Mouse (Mus musculus) forebrain, embryonic 11.5 days (tissue): Measurements from ENCODE around the gene Grin3b. TPM values are rescaled to one million over a fixed set of nuclear protein-coding genes. Genes with fewer than 3 reads are reported as not detected.

Experiments used
- ATAC-seq: fragments of 200-750 bp; cut with Nextera tagmentation; replicated peaks from 2 replicates; pipeline ENCODE4 v1.8.0; 2017; ENCODE audit warnings: moderate TSS enrichment; ENCODE audit not compliant: low FRiP score
- DNase-seq: peaks from one replicate; pipeline ENCODE4 v3.0.0-alpha.2; 2017; ENCODE audit warnings: low spot score
- H3K27ac ChIP-seq: fragments of 300-500 bp; sonication (generic); 2 replicates; pipeline ENCODE4 v1.5.1; 2014; ENCODE audit warnings: low read depth, low read length
- H3K27me3 ChIP-seq: fragments of 300-500 bp; sonication (generic); 2 replicates; pipeline ENCODE4 v1.6.1; 2014; ENCODE audit warnings: mild to moderate bottlenecking, low read length, mixed read lengths; ENCODE audit not compliant: control insufficient read depth, insufficient read depth
- H3K36me3 ChIP-seq: fragments of 300-500 bp; sonication (generic); 2 replicates; pipeline ENCODE4 v1.6.1; 2014; ENCODE audit warnings: mild to moderate bottlenecking, low read length, moderate library complexity, mixed read lengths; ENCODE audit not compliant: control insufficient read depth, insufficient read depth
- H3K4me1 ChIP-seq: fragments of 300-500 bp; sonication (generic); replicated peaks from 2 replicates; pipeline ENCODE4 v1.6.1; 2014; ENCODE audit warnings: low read length, mixed read lengths; ENCODE audit not compliant: control insufficient read depth, insufficient read depth
- H3K4me2 ChIP-seq: fragments of 300-500 bp; sonication (generic); 2 replicates; pipeline ENCODE4 v1.6.1; 2014; ENCODE audit warnings: low read depth, mild to moderate bottlenecking, low read length, moderate library complexity, mixed read lengths; ENCODE audit not compliant: severe bottlenecking
- H3K4me3 ChIP-seq: fragments of 300-500 bp; sonication (generic); 2 replicates; pipeline ENCODE4 v1.5.1; 2014; ENCODE audit warnings: low read depth, low read length
- H3K9ac ChIP-seq: fragments of 300-500 bp; sonication (generic); 2 replicates; pipeline ENCODE4 v1.6.1; 2014; ENCODE audit warnings: low read length
- H3K9me3 ChIP-seq: fragments of 300-500 bp; sonication (generic); 2 replicates; pipeline ENCODE4 v1.6.1; 2016; ENCODE audit warnings: low read length, mixed read lengths; ENCODE audit not compliant: control insufficient read depth
- WGBS: fragments of 180-500 bp; shearing (Covaris S2); extraction: QIAGEN DNeasy Blood & Tissue Kit; methylation state at CpG from one replicate; pipeline ENCODE4 v1.1.7; 2014; 5-methylcytosine and 5-hydroxymethylcytosine counted together
- polyA plus RNA-seq: library from polyadenylated mRNA; unstranded; fragments of >200 nt; fragmentation: Nextera tagmentation; extraction: Ambion mirVana; gene quantifications from 2 replicates; pipeline ENCODE4 v1.2.1, GENCODE M21; 2014

The Grin3b gene
- polyA plus RNA-seq, 1 experiment from 2014 or later = 0.29 TPM

DNA sequence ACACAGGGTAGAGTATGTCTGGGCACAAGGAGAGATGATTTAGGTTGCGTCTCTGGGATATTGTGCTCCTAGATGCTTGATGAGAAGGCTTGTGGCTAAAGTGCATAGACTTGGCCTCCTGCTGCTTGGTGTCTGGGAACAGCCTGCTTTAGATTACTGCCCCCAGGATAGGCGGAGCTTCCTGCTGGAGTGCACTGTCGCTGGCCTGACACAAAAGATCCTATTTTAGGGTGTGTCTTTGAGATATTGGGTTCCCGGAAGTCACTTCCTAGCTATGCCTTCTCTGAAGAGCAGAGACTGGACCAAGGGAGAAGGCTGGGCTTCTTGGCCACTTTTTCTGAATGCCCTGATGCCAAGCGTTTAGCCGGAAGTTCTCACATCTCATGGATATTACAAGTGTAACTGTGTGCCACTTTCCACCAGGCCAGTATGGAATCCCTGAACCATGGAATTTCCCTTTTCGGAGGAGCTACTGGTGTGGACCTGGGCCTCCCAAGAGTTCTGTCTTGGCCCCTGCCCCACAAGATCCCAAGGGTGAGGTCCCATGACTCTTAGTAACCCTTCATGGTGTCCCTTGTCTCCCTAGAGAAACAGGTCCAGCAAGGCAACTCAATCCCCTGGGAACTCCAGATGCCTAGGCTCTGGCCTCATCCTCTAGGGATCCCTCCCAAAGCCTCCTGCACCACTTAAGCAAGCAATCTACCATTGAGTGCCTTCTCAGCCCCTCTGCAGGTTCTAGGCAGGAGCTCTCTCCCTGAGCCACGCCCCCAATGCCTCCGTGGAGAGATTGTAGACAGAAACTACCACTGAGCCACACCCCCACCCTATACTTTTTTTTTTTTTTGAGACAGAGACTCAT, 33.1 kb downstream of the Grin3b start:
- Histone ChIP-seq H3K4me1 (no peaks in the 10 kb centered on the region), H3K27ac (no peak overlapping the region), H3K4me3 (no peak overlapping the region), H3K36me3 (no peaks in the 10 kb centered on the region), H3K9ac (no peak overlapping the region), H3K27me3 (peaks cover 12% of the 10 kb centered on the region), H3K9me3 (no peaks in the 10 kb centered on the region), H3K4me2 (no peak overlapping the region)
- ATAC-seq (no peak), DNase-seq (no peak)
- WGBS = 59% methylated on average over 9 of the region's 9 CpGs

DNA sequence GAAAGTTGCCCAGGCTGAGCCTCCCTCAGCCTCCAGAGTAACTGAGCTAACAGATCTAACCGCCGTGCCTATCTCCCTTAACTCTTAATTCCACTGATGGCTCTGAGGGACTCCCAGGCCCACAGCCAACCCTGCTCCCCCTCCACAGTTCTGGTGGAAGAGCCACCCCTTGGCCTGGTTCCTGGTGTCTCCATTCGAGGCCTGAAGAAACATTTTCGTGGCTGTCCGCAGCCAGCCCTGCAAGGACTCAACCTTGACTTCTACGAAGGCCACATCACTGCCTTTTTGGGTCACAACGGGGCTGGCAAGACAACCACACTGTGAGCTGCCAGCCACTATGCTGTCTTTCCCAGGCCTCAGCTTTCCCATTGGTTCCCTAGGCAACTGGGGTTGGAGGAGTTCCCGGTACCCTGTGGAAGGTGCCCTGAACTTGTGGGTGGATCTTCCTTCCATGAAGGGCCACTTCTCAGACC, 33.8 kb downstream of the Grin3b start:
- Histone ChIP-seq H3K27me3 (peaks cover 12% of the 10 kb centered on the region; the same call in 1 of the 2 replicates), H3K27ac (no peak overlapping the region), H3K36me3 (no peaks in the 10 kb centered on the region), H3K4me2 (no peak overlapping the region), H3K4me1 (no peaks in the 10 kb centered on the region), H3K9ac (no peak overlapping the region), H3K9me3 (no peaks in the 10 kb centered on the region), H3K4me3 (no peak overlapping the region)
- DNase-seq = no peak
- no peak for ATAC-seq
- WGBS = 92% methylated on average over 8 of the region's 8 CpGs

DNA sequence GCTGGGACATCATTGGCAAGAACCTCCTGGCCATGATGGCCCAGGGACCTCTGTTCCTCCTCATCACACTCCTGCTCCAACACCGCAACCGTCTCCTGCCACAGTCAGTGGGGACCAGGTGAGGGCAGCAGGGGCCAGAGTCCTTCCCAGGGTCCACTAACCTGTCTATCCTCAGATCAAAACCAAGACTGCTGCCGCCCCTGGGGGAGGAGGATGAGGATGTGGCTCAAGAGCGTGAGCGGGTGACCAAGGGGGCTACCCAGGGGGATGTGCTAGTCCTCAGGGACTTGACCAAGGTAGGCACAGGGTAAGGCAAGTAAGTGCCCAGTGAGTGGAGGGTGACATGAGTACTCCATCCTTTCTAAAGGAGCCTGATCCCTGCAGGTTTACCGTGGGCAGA, 41.2 kb downstream of the Grin3b start:
- ATAC-seq = no peak
- Histone ChIP-seq H3K4me3 (no peak overlapping the region), H3K4me1 (no peaks in the 10 kb centered on the region), H3K4me2 (no peak overlapping the region), H3K9me3 (peaks cover 8% of the 10 kb centered on the region; the same call in 1 of the 2 replicates), H3K9ac (no peak overlapping the region), H3K27me3 (peaks cover 31% of the 10 kb centered on the region), H3K27ac (no peak overlapping the region), H3K36me3 (no peaks in the 10 kb centered on the region)
- WGBS = 85% methylated on average over 6 of the region's 6 CpGs
- no peak for DNase-seq

DNA sequence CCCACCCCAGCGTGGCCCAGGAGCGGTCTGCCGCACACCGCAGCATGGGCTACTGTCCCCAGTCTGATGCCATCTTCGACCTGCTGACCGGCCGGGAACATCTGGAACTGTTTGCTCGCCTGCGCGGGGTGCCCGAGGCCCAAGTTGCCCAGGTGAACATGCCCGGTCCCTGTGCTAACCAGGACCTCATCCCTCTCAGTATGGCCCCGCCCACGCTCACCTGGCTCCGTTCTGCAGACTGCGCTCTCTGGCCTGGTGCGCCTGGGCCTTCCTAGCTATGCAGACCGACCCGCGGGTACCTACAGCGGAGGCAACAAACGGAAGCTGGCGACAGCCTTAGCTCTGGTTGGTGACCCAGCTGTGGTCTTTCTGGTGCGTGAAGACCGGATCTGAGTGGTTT, 43.1 kb downstream of the Grin3b start:
- Histone ChIP-seq H3K4me1 (no peaks in the 10 kb centered on the region), H3K4me3 (no peak overlapping the region), H3K4me2 (no peak overlapping the region), H3K9me3 (peaks cover 8% of the 10 kb centered on the region; the same call in 1 of the 2 replicates), H3K27ac (no peak overlapping the region), H3K27me3 (peaks cover 31% of the 10 kb centered on the region), H3K9ac (no peak overlapping the region), H3K36me3 (no peaks in the 10 kb centered on the region)
- DNase-seq (no peak), ATAC-seq (no peak)
- 25% methylated on average over 25 of the region's 25 CpGs for WGBS

DNA sequence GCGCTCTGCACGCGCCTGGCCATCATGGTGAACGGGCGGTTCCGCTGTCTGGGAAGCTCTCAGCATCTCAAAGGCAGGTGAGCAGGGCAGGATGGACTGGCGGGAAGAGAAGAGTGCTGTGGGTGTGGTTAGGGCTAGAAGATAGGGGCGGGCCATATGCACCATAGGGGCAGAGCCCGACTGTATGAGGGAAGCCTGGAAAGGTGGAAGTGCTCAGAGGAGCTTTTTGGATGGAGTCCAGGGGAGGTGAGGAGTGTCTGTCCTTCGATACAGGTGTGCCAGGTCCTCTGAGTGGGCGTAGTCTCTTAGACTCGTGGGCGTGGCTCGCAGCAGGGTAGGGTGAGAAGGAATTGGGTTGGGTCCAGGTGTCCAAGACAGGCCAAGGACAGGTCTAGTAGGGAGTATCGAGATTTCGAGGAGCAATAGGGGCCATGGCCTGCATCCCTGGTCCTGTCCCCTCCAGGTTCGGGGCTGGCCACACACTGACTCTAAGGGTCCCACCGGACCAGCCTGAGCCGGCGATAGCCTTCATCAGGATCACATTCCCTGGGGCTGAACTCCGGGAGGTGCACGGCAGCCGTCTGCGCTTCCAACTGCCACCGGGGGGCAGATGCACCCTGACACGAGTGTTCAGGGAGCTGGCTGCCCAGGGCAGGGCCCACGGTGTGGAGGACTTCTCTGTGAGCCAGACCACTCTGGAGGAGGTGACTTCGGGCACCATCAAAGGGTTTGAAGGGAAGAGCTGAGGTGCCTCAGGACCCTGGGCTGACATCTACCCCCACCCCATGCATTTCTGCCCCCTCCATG, 44.2 kb downstream of the Grin3b start:
- Histone ChIP-seq H3K36me3 (no peaks in the 10 kb centered on the region), H3K4me2 (no peak overlapping the region), H3K9ac (no peak overlapping the region), H3K4me1 (peaks cover 2% of the 10 kb centered on the region; the same call in 1 of the 2 replicates), H3K9me3 (peaks cover 8% of the 10 kb centered on the region; the same call in 1 of the 2 replicates), H3K27me3 (peaks cover 33% of the 10 kb centered on the region), H3K27ac (no peak overlapping the region), H3K4me3 (no peak overlapping the region)
- WGBS = 24% methylated on average over 28 of the region's 28 CpGs
- DNase-seq = no peak
- no peak for ATAC-seq

DNA sequence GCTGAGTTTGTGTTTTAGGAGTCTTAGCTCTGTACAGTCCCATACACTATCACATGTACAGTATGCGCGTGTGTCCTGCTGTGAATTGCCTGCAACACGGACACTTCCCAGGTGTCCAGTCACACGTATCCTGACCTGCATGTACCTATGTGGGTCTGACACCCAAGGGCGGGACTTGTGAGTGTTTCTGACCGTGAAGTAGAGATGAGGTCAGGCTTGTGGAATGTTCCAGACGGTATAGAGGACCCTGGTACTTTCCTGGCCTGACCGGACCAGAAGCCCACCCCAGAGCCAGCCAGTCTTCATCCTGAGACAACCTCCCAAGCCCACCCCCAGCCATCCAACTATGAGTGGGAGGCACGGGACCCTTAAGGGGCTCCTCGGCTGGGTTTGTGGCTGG, 45.1 kb downstream of the Grin3b start:
- Histone ChIP-seq H3K9me3 (peaks cover 6% of the 10 kb centered on the region; the same call in 1 of the 2 replicates), H3K27ac (no peak overlapping the region), H3K4me3 (no peak overlapping the region), H3K36me3 (no peaks in the 10 kb centered on the region), H3K4me2 (no peak overlapping the region), H3K9ac (no peak overlapping the region), H3K4me1 (peaks cover 5% of the 10 kb centered on the region; the same call in 1 of the 2 replicates), H3K27me3 (peaks cover 33% of the 10 kb centered on the region)
- 83% methylated on average over 10 of the region's 10 CpGs for WGBS
- DNase-seq = no peak
- no peak for ATAC-seq

DNA sequence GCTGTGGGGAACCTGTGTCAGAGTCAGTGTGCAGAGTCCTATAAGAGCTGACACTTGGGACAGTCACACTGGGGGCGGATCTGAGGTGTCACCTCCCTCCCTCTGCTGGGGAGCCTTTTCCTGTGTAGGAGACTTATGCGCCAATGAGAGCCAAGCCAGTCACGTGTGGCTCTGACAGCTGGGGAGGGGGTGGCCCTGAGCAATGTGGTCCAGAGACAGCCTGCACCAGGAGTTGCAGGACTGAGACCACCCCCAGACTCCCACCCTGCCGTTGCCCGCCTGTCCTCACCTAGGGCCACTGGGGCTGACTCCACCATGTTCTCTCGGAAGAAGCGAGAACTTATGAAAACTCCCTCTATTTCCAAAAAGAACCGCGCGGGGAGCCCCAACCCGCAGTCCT, 46.0 kb downstream of the Grin3b start, which contains the start of gene Arhgap45:
Gene Arhgap45, plus strand, starts transcription at position 143 of the 400 bp plus-strand sequence.
- ATAC-seq = no peak
- H3K36me3 ChIP-seq = no peaks in the 10 kb centered on the region
- no peak for DNase-seq
- H3K27ac ChIP-seq = no peak within 1 kb of the TSS
- 73% methylated on average over 11 of the region's 11 CpGs for WGBS
- peaks cover 33% of the 10 kb centered on the region for H3K27me3 ChIP-seq
- H3K4me1 ChIP-seq = peaks cover 5% of the 10 kb centered on the region; the same call in 1 of the 2 replicates
- H3K4me3 ChIP-seq = no peak within 1 kb of the TSS
- no peak within 1 kb of the TSS for H3K9ac ChIP-seq
- H3K4me2 ChIP-seq = no peak within 1 kb of the TSS
- H3K9me3 ChIP-seq = no peaks in the 10 kb centered on the region

DNA sequence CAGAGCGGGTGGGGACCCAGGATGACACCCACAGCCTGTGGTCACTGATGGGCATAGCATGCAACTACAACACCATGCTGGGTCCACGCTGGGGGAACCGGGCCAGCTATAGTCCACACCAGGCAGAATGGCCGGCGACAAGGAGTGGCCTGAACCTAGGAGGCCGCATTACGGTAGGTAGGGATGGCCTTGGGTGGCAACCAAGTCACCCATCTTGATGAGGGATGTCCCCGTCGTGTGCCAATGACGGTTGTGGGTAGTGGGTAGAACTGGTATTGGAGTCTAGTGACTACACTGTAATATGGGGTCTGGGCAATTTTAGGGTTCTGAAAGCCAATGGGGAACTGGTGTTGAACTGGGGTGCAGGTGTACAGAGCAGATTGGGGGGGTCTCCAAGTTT, 46.4 kb downstream of the Grin3b start:
- ATAC-seq (no peak), DNase-seq (no peak)
- H3K36me3 ChIP-seq = no peaks in the 10 kb centered on the region
- 88% methylated on average over 10 of the region's 10 CpGs for WGBS
- H3K4me3 ChIP-seq = no peak overlapping the region
- H3K27me3 ChIP-seq = peaks cover 33% of the 10 kb centered on the region
- H3K4me2 ChIP-seq = no peak overlapping the region
- H3K4me1 ChIP-seq = peaks cover 5% of the 10 kb centered on the region; the same call in 1 of the 2 replicates
- no peaks in the 10 kb centered on the region for H3K9me3 ChIP-seq
- H3K9ac ChIP-seq = no peak overlapping the region
- no peak overlapping the region for H3K27ac ChIP-seq
